Mouse (Mus musculus) CH12.LX (cell line): Measurements from ENCODE around the gene H2-M10.6.

Experiments used
- CTCF ChIP-seq, 2 experiments: IDR thresholded peaks in 1 of 2; conservative IDR thresholded peaks in 1 of 2; 2 replicates each; pipeline ENCODE4 v1.5.1; 2011 to 2012; ENCODE audit warnings: low read depth in 2 of 2, low read length in 2 of 2, improper control_type of control experiment in 1 of 2, inconsistent platforms in 1 of 2, mild to moderate bottlenecking in 1 of 2, moderate library complexity in 1 of 2
- E2F4 ChIP-seq: IDR thresholded peaks from 2 replicates; pipeline ENCODE4 v1.6.1; 2011; ENCODE audit warnings: low read depth, low read length, improper control_type of control experiment; ENCODE audit not compliant: insufficient replicate concordance
- JUN ChIP-seq: IDR thresholded peaks from 2 replicates; pipeline ENCODE4 v1.6.1; 2011; ENCODE audit warnings: low read depth, mild to moderate bottlenecking, low read length, improper control_type of control experiment, moderate library complexity; ENCODE audit not compliant: insufficient read depth
- KAT2A ChIP-seq: IDR thresholded peaks from 2 replicates; pipeline ENCODE4 v1.6.1; 2012; ENCODE audit warnings: low read length, improper control_type of control experiment, inconsistent platforms; ENCODE audit not compliant: insufficient replicate concordance
- MAFK ChIP-seq: IDR thresholded peaks from 2 replicates; pipeline ENCODE4 v1.6.1; 2011; ENCODE audit warnings: low read length, improper control_type of control experiment; ENCODE audit not compliant: insufficient replicate concordance
- MAX ChIP-seq: IDR thresholded peaks from 2 replicates; pipeline ENCODE4 v1.6.1; 2011; ENCODE audit warnings: low read length, improper control_type of control experiment
- MAZ ChIP-seq: IDR thresholded peaks from 2 replicates; pipeline ENCODE4 v1.6.1; 2012; ENCODE audit warnings: low read depth, mild to moderate bottlenecking, inconsistent platforms, low read length, improper control_type of control experiment, moderate library complexity
- NRF1 ChIP-seq: IDR thresholded peaks from 2 replicates; pipeline ENCODE4 v1.6.1; 2014; ENCODE audit warnings: low read depth, mild to moderate bottlenecking, inconsistent platforms, low read length, improper control_type of control experiment, moderate library complexity
- POLR2A ChIP-seq: IDR thresholded peaks from 2 replicates; pipeline ENCODE4 v1.6.1; 2011; ENCODE audit warnings: low read depth, mild to moderate bottlenecking, improper control_type of control experiment, low read length
- POLR2AphosphoS2 ChIP-seq: IDR thresholded peaks from 2 replicates; pipeline ENCODE4 v1.6.1; 2011; ENCODE audit warnings: low read depth, low read length, improper control_type of control experiment
- SIN3A ChIP-seq: IDR thresholded peaks from 2 replicates; pipeline ENCODE4 v1.6.1; 2012; ENCODE audit warnings: low read length, improper control_type of control experiment, inconsistent platforms
- TBP ChIP-seq: conservative IDR thresholded peaks from 2 replicates; pipeline ENCODE4 v1.6.1; 2011; ENCODE audit warnings: low read depth, low read length, improper control_type of control experiment
- ZKSCAN1 ChIP-seq: IDR thresholded peaks from 2 replicates; pipeline ENCODE4 v1.6.1; 2012; ENCODE audit warnings: low read depth, inconsistent platforms, low read length, improper control_type of control experiment, borderline replicate concordance
- ZNF384 ChIP-seq: IDR thresholded peaks from 2 replicates; pipeline ENCODE4 v1.6.1; 2012; ENCODE audit warnings: low read depth, low read length, improper control_type of control experiment, inconsistent platforms

GRCm38 (mm10) chr17:36840961-36841445, 29.0 kb downstream of the H2-M10.6 start:
- no peak for TF ChIP-seq TBP
- TF ChIP-seq POLR2A = no peak
- no peak for TF ChIP-seq JUN
- TF ChIP-seq SIN3A = no peak
- TF ChIP-seq ZKSCAN1 = no peak
- TF ChIP-seq E2F4 = no peak
- TF ChIP-seq POLR2AphosphoS2 = no peak
- no peak for TF ChIP-seq MAFK
- TF ChIP-seq CTCF (conservative IDR thresholded peaks at IDR 0.05 in 1 of 2, IDR thresholded peaks at IDR 0.05 in 1 of 2; ENCODE audit: low read depth in 2 of 2, low read length in 2 of 2) = no peak
- TF ChIP-seq ZNF384 = no peak
- TF ChIP-seq KAT2A = no peak
- no peak for TF ChIP-seq MAZ
- no peak for TF ChIP-seq NRF1
- no peak for TF ChIP-seq MAX
